Mouse (Mus musculus): ENCODE data around the gene Plxdc1. TPM values are rescaled to one million over a fixed set of nuclear protein-coding genes. Genes with fewer than 3 reads are reported as not detected.

The Plxdc1 gene
- total RNA-seq, 2 experiments from 2014 or later = 2.1 to 2.4 TPM

- peak; percentile 57 for DNase-seq
- intact Hi-C loops (cut with DNase I) = loop anchor here (5.0 kb wide), 1 partner anchor 81 kb away; no protein-coding TSS in a partner anchor
Observed at GRCm38 (mm10) chr11:97883542-97883917, 102.7 kb downstream of the Plxdc1 start.

DNA sequence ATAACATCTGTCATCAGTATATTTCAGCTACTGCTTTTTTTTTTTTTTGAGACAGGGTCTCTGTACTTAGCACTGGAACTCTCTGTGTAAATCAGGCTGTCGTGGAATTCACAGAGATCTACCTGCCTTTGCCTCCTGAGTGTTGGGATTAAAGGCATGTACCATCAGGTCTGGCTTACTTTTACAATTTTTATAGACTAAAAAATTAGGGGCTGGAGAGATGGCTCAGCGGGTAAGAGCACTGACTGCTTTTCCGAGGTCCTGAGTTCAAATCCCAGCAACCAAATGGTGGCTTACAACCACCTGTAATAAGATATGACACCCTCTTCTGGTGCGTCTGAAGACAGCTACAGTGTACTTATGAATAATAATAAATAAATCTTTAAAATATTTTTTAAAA lies 105.9 kb downstream of the Plxdc1 start:
- intact Hi-C loops (cut with DNase I) = loop anchor here (5.0 kb wide), 1 partner anchor 78 kb away; no protein-coding TSS in a partner anchor
- DNase-seq = no peak

- no peak for DNase-seq
- intact Hi-C loops (cut with DNase I) = no loop called here
Observed at GRCm38 (mm10) chr11:97877341-97877740, 108.9 kb downstream of the Plxdc1 start.

- no peak for DNase-seq
- intact Hi-C loops (cut with DNase I) = no loop called here
Observed at GRCm38 (mm10) chr11:97874396-97874795, 111.8 kb downstream of the Plxdc1 start.

Small RNAs within 50 kb of the gene (microRNA-seq; reads per million reads assigned to microRNA genes)
- gene Gm22461 (not detected), gene Gm27597 (not detected)

Other genes starting within 250 kb of the Plxdc1 start
- gene Pip4k2b, start 241.7 kb downstream of the Plxdc1 start, total RNA-seq (2021) = 100 to 1,000 TPM; 180 to 185 TPM
- gene Cwc25, start 219.9 kb downstream of the Plxdc1 start, total RNA-seq (2021) = 10 to 100 TPM; 17.6 to 20.4 TPM
- 1 to 10 TPM in 1 of 2 experiments, not detected in 1; 2.0 TPM for gene 1700001P01Rik, start 210.5 kb downstream of the Plxdc1 start, total RNA-seq (2021)
- gene Rpl23, start 204.0 kb downstream of the Plxdc1 start, total RNA-seq (2021) = 100 to 1,000 TPM; 614 to 660 TPM
- gene Lasp1, start 187.4 kb downstream of the Plxdc1 start, total RNA-seq (2021) = 100 to 1,000 TPM; 190 to 199 TPM
- 10 to 100 TPM; 27.1 to 29.0 TPM for gene B230217C12Rik, start 145.7 kb downstream of the Plxdc1 start, total RNA-seq (2021)
- gene Fbxo47, start 102.3 kb downstream of the Plxdc1 start, total RNA-seq (2021) = under 1 TPM; 0.46 to 0.74 TPM
- gene Arl5c, start 9.7 kb upstream of the Plxdc1 start, total RNA-seq (2021) = 1 to 10 TPM; 2.2 to 2.5 TPM
- gene Cacnb1, start 36.6 kb upstream of the Plxdc1 start, total RNA-seq (2021) = 100 to 1,000 TPM; 100 to 104 TPM
- 100 to 1,000 TPM; 711 to 733 TPM for gene Rpl19, start 40.3 kb upstream of the Plxdc1 start, total RNA-seq (2021)
- 10 to 100 TPM in 1 of 2 experiments, 1 to 10 TPM in 1; 8.7 to 11.7 TPM for gene Stac2, start 67.0 kb upstream of the Plxdc1 start, total RNA-seq (2021)
- gene Fbxl20, start 164.0 kb upstream of the Plxdc1 start, total RNA-seq (2021) = 10 to 100 TPM; 24.4 to 27.5 TPM
- gene Med1, start 206.8 kb upstream of the Plxdc1 start, total RNA-seq (2021) = 10 to 100 TPM; 52.1 to 52.2 TPM
- gene Cdk12, start 216.6 kb upstream of the Plxdc1 start, total RNA-seq (2021) = 10 to 100 TPM; 38.9 to 39.1 TPM

All from left cerebral cortex, postnatal 4 days (tissue).